Mouse (Mus musculus) stomach, postnatal 0 days (tissue): ENCODE results near the gene Cyp26a1.

Experiments used
- CTCF ChIP-seq: IDR thresholded peaks from 2 replicates; pipeline ENCODE4 v1.5.1; 2016; ENCODE audit warnings: antibody characterized with exemption, low read depth, mild to moderate bottlenecking, moderate library complexity
- EP300 ChIP-seq: optimal IDR thresholded peaks from 2 replicates; pipeline ENCODE3; 2016; ENCODE audit warnings: antibody characterized with exemption

DNA sequence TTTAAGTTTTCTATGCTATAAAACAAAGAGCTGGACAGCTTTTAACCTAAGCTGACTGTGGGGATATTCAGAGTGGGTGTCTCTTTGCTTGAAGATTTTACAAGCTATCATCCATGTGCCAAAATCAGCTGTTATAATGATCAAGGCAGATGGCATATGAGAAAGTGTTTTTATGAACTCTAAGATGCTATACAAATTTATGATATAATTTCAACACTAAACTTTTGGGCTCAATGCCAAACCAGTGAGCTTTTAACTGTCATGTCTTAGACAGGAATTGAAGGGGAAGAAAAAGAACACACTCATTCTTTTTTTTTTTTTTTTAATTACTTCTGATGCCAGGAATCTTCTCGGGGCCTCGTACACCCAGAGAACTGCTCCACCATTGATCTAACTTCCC is 47.1 kb upstream of the Cyp26a1 start:
- TF ChIP-seq CTCF (no peak), EP300 (no peak)
